Comparison of ENCODE assay signal across 8 mouse cellular contexts in genomic region chr2:177897046-177897578, GRCm38 (mm10). TPM values are rescaled to one million over a fixed set of nuclear protein-coding genes. Genes with fewer than 3 reads are reported as not detected.
DNase-seq lines count a peak whose midpoint lies in the region; ATAC-seq lines count a peak whose summit lies in the region.
"Not testable (repeated sequence)": the region's sequence is repeated elsewhere in the genome, so short reads cannot be mapped to it uniquely, and the experiment has no call there.

Gene Gm14327, plus strand, starts transcription at chr2:177897096.

- H3K36me3 ChIP-seq in forebrain, embryonic 13.5 days (ENCODE audit: poor library complexity, severe bottlenecking); heart, embryonic 14.5 days (ENCODE audit: control insufficient read depth, insufficient read depth, low read length); limb, embryonic 13.5 days; midbrain, embryonic 12.5 days; stomach, embryonic 16.5 days (ENCODE audit: control insufficient read depth, insufficient read depth, low read length): not testable (repeated sequence)

- H3K4me3 ChIP-seq in forebrain, embryonic 13.5 days: peak within 1 kb of the TSS; percentile 23
- H3K4me3 ChIP-seq in heart, embryonic 14.5 days (ENCODE audit: control insufficient read depth in 1 of 2, insufficient read depth in 1 of 2, low read depth in 1 of 2, low read length in 2 of 2): peak within 1 kb of the TSS; percentile 21 to 41; a peak in 3 of 4 replicates
- H3K4me3 ChIP-seq in limb, embryonic 13.5 days: peak within 1 kb of the TSS; percentile 30
- H3K4me3 ChIP-seq in midbrain, embryonic 12.5 days: peak within 1 kb of the TSS; percentile 12; the same call in 1 of the 2 replicates
- H3K4me3 ChIP-seq in stomach, embryonic 16.5 days (replicated peaks; ENCODE audit: low read length): peak within 1 kb of the TSS; percentile 13; the same call in 1 of the 2 replicates

- H3K9ac ChIP-seq in forebrain, embryonic 13.5 days; heart, embryonic 14.5 days (ENCODE audit: low read length); limb, embryonic 13.5 days; midbrain, embryonic 12.5 days (replicated peaks); stomach, embryonic 16.5 days (ENCODE audit: low read length): not testable (repeated sequence)

- WGBS in forebrain, embryonic 13.5 days: 56% methylated on average over 11 of the region's 13 CpGs
- 37% methylated on average over 9 of the region's 13 CpGs for WGBS in heart, embryonic 14.5 days
- WGBS in limb, embryonic 13.5 days: 50% methylated on average over 9 of the region's 13 CpGs
- 56% methylated on average over 10 of the region's 13 CpGs for WGBS in midbrain, embryonic 12.5 days
- 41% methylated on average over 8 of the region's 13 CpGs for WGBS in stomach, embryonic 16.5 days

- ATAC-seq in forebrain, embryonic 13.5 days; heart, embryonic 14.5 days (ENCODE audit: insufficient number of reproducible peaks, insufficient read depth, low FRiP score, low read depth); limb, embryonic 13.5 days (ENCODE audit: low FRiP score, low read depth); midbrain, embryonic 12.5 days (ENCODE audit: low FRiP score, low read depth); stomach, embryonic 16.5 days (ENCODE audit: insufficient read depth, low FRiP score): not testable (repeated sequence)

- peak; percentile 26 for DNase-seq in NIH3T3 (ENCODE audit: low read depth)
- DNase-seq in cerebellum, postnatal 25 days: peak; percentile 3 to 16
- DNase-seq in induced T-regulatory cell, adult 2 months (ENCODE audit: low read depth): peak; percentile 0

- not testable (repeated sequence) for H3K27ac ChIP-seq in forebrain, embryonic 13.5 days; heart, embryonic 14.5 days (replicated peaks in 1 of 2; ENCODE audit: control insufficient read depth in 1 of 2, insufficient read depth in 1 of 2, low read depth in 2 of 2, low read length in 2 of 2); limb, embryonic 13.5 days; midbrain, embryonic 12.5 days (replicated peaks); stomach, embryonic 16.5 days (ENCODE audit: low read length)

- H3K27me3 ChIP-seq in forebrain, embryonic 13.5 days; heart, embryonic 14.5 days (ENCODE audit: control insufficient read depth, insufficient read depth, low read length); limb, embryonic 13.5 days; midbrain, embryonic 12.5 days; stomach, embryonic 16.5 days (ENCODE audit: control insufficient read depth, insufficient read depth, low read length): not testable (repeated sequence)

- H3K4me2 ChIP-seq in forebrain, embryonic 13.5 days; heart, embryonic 14.5 days (ENCODE audit: low read length); midbrain, embryonic 12.5 days (replicated peaks); stomach, embryonic 16.5 days (ENCODE audit: low read depth, low read length): not testable (repeated sequence)
- peak within 1 kb of the TSS; percentile 28 for H3K4me2 ChIP-seq in limb, embryonic 13.5 days (replicated peaks)

- not testable (repeated sequence) for H3K9me3 ChIP-seq in forebrain, embryonic 13.5 days (replicated peaks); heart, embryonic 14.5 days (ENCODE audit: control insufficient read depth, low read length); limb, embryonic 13.5 days; midbrain, embryonic 12.5 days; stomach, embryonic 16.5 days (replicated peaks; ENCODE audit: control insufficient read depth, low read length)

- H3K4me1 ChIP-seq in forebrain, embryonic 13.5 days; heart, embryonic 14.5 days (ENCODE audit: control insufficient read depth in 2 of 2, insufficient read depth in 2 of 2, low read length in 2 of 2); limb, embryonic 13.5 days; midbrain, embryonic 12.5 days; stomach, embryonic 16.5 days (ENCODE audit: control insufficient read depth, insufficient read depth, low read length): not testable (repeated sequence)

RNA-seq across cellular contexts. Expression of gene Gm14327, which starts in this region (rescaled TPM):
- 2.5 and 3.2 TPM in 2 replicates for polyA plus RNA-seq in forebrain, embryonic 13.5 days (2015; fragmentation: Nextera tagmentation; extraction: Ambion mirVana)
- polyA plus RNA-seq in heart, embryonic 14.5 days (2014; fragmentation: Nextera tagmentation; extraction: Ambion mirVana): 3.6 and 6.0 TPM in 2 replicates
- 3.7 TPM in 2 replicates for polyA plus RNA-seq in limb, embryonic 13.5 days (2015; fragmentation: Nextera tagmentation; extraction: Ambion mirVana)
- polyA plus RNA-seq in midbrain, embryonic 12.5 days (2016; fragmentation: Nextera tagmentation; extraction: Ambion mirVana): 1.7 and 2.3 TPM in 2 replicates
- polyA plus RNA-seq in stomach, embryonic 16.5 days (2015; fragmentation: Nextera tagmentation; extraction: Ambion mirVana): 4.3 and 4.6 TPM in 2 replicates
